Mouse (Mus musculus): ENCODE measurements at regions not wholly inside any gene's neighbourhood (a gene's known extent, or its start where the extent isn't known, plus 50 kb on each side); places are given as distances from the start of the nearest gene placed in this dataset.

DNA sequence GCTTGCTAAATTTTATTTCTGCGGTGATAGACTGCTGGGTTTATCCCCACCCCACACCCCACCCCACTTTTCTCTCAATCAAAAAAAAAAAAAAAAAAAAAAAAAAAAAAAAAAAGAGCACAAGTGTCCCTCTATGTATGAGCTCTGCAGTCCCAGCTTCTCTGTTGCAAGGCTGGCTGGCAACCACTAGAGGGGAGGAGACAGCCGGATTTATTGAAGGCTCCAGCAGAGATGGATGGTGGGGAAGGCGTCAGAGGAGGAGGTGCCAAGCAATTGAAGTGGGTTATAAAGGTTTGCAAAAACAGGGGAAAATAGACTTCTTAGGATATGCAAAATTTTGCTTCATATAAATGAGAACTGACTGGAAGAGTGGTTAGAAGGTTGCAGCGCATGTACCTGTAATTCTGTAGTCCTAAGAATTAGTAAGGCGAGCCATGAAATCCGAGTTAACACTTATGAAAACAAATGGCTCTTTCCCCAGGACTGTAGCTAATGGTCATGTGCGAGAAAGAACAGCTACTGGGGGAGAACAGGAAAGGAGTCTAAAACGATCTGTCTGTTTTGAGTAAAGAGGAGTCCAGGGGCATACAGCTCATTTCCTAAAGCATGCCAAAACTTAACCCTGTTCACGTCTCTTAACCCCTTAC, 885.1 kb upstream of the Pou3f3 start:
- DNase-seq (ENCODE audit: low spot score): peak; percentile 3

GRCm38 (mm10) chr1:41811130-41811529, 884.4 kb upstream of the Pou3f3 start:
- DNase-seq (ENCODE audit: low spot score): no peak

DNA sequence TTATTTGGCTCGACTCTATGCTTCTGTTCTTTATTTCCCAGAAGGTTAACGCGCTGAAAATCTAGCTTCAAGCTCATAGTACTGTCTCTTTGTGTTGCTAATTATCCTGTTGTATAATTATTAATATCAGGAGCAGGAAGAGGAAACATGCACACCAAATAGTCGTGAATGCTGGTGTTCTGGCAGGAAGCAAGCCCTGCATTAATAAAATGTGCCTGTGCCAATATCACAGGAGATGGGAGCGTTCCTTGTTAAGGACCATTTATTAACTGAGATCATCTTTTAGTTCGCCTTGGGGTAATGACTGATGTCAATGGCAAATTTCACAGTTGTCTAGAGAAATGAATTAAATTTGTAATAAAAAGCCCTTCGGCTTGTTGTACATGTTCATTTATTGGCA, 883.5 kb upstream of the Pou3f3 start:
- no peak for DNase-seq (ENCODE audit: low spot score)

DNA sequence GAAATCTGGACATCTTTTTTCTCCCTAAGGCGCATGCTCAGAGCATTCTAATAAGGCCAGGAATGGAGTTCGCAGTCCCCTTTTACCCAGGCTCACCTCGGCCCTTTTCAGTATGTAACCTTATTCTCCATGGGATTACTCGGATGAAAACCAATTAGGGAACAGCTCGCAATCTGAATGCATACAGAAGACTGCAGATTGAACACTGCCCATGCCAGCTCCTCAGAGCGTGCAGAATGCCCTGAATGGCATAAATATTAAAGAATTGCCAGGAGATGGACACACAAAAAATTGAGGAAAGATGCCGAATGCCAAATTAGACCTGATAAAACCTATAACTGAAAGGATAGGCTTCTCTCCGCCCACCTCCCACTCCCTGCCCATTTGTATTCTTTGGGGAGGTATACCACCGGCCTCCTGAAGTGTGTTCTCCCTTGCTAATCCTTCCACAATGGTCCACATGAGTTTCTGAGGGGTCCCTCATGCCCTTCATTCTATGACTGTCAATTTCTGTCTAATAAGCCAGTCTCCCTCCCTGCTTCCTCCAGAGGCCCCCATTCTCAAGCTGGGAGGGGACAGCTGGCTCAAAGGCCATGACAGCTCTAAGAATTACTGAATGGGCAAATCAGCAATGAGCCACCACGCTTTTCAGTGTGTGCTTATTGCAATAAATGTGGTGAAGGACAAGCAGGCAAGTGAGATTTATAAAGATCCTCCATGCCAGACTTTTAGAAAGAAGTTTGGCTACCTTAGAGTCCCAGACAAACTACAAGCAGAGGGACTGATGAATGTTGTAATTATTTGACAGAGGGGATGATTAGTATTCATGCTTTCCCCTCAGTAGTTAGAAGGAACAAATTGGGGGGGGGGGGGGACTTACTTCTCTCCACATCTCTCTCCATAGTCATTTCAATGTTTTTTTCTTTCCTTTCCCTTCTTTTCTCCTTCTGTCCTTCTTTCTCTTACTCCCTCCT, 881.2 kb upstream of the Pou3f3 start:
- no peak for DNase-seq (ENCODE audit: low spot score)

DNA sequence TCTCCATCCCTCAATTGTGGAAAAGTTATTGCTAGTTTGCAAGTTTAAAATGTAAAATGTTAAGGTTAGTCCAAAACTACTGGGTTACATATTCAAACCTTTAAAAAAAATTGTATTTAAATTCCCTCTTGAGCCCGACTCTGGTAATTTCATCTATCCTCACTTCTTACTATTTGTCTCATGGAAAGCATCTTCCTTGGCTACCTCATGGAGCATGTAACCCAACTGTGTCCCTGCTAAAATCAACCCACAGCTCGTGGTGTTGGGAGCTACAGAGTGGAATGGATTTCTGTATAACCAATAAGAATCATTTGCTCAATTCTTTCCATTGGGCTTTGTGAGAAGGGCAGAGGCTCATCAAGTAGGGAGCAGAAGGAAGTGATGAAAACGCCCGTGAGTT, 880.5 kb upstream of the Pou3f3 start:
- DNase-seq (ENCODE audit: low spot score): no peak

DNA sequence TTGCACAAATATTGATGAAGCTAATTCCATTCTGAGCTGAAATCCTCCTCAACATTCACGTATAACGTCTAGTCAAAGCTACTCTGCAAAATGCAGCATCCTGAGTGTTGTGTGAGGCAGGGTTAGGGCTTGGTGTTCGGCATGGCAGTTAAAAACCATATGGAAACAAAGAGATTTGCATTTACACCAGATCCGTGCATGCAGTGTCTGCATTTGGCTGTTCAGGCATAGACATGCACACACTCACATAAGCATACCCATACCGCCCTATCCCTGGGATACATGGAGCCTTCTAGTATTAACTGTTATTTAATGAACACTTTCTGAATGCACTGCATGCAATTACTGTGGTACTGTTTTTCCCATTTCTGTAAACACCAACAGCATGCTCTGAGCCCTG, 872.8 kb upstream of the Pou3f3 start:
- DNase-seq (ENCODE audit: low spot score): no peak

DNA sequence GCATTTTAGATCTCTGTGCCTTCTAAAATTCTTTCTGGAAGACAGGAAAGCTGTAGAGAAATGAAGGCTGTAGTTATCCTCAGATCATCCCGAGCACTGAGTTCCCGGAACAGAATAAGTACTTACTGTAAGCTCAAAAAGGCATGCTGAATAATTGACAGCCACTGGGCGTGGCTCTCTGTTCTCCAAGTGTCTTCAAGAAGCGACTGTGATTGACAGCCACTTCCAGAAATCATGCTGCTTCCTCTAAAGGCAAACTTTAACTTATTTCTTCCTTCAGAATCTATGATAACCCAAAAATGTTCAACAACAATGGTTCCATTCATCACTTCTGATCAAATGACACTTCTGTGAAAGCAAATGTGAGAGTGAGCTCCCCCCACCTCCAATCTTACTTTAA, 870.3 kb upstream of the Pou3f3 start:
- DNase-seq (ENCODE audit: low spot score): no peak

DNA sequence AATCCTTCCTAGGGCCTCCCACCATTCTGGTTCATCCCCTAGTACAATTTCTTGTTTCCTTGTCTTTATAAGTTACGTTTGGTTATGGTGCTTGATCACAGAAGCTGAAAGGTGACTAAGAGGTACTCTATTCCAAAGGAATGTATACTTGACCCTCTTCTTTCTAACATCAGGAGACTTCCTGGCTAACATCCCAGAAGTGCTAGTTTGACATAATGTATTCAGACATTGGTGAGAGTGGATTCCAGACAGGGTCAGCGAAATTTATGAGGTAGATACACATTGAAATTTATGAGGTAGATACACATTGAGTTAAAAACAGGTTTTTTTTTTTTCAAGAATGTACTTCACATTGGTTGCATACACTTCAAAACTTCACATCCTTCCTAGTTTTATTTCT, 863.9 kb upstream of the Pou3f3 start:
- no peak for DNase-seq (ENCODE audit: low spot score)

Data from yolk sac, embryonic 10.5 days (tissue).